Mouse (Mus musculus) lung, embryonic 16.5 days (tissue): ENCODE results near the gene Adamts12. TPM values are rescaled to one million over a fixed set of nuclear protein-coding genes. Genes with fewer than 3 reads are reported as not detected.

Source experiments
- ATAC-seq: fragments of 200-750 bp; cut with Nextera tagmentation; 2 replicates; pipeline ENCODE4 v1.8.0; 2017; ENCODE audit warnings: low read depth, mild to moderate bottlenecking, moderate library complexity
- H3K27ac ChIP-seq: fragments of 300-500 bp; sonication (generic); 2 replicates; pipeline ENCODE4 v1.5.1; 2014; ENCODE audit warnings: mild to moderate bottlenecking, control low read depth, low read length
- H3K27me3 ChIP-seq: fragments of 300-500 bp; sonication (generic); 2 replicates; pipeline ENCODE4 v1.6.1; 2014; ENCODE audit warnings: low read depth, low read length, mixed read lengths; ENCODE audit not compliant: control insufficient read depth, insufficient read depth
- H3K36me3 ChIP-seq: fragments of 300-500 bp; sonication (generic); 2 replicates; pipeline ENCODE4 v1.6.1; 2014; ENCODE audit warnings: low read length; ENCODE audit not compliant: control insufficient read depth, insufficient read depth
- H3K4me1 ChIP-seq: fragments of 300-500 bp; sonication (generic); replicated peaks from 2 replicates; pipeline ENCODE4 v1.6.1; 2014; ENCODE audit warnings: low read length, mixed read lengths; ENCODE audit not compliant: control insufficient read depth, insufficient read depth
- H3K4me2 ChIP-seq: fragments of 300-500 bp; sonication (generic); 2 replicates; pipeline ENCODE4 v1.6.1; 2014; ENCODE audit warnings: low read depth, low read length, control low read depth
- H3K4me3 ChIP-seq: fragments of 300-500 bp; sonication (generic); 2 replicates; pipeline ENCODE4 v1.5.1; 2014; ENCODE audit warnings: mild to moderate bottlenecking, low read length, control low read depth
- H3K9ac ChIP-seq: fragments of 300-500 bp; sonication (generic); 2 replicates; pipeline ENCODE4 v1.6.1; 2014; ENCODE audit warnings: low read length, control low read depth
- H3K9me3 ChIP-seq: fragments of 300-500 bp; sonication (generic); 2 replicates; pipeline ENCODE4 v1.6.1; 2016; ENCODE audit warnings: low read length; ENCODE audit not compliant: control insufficient read depth
- WGBS: fragments of 180-500 bp; shearing (Covaris S2); extraction: QIAGEN DNeasy Blood & Tissue Kit; methylation state at CpG from one replicate; pipeline ENCODE4 v1.1.7; 2014; 5-methylcytosine and 5-hydroxymethylcytosine counted together
- polyA plus RNA-seq: library from polyadenylated mRNA; unstranded; fragments of >200 nt; fragmentation: Nextera tagmentation; extraction: Ambion mirVana; gene quantifications from 2 replicates; pipeline ENCODE4 v1.2.1, GENCODE M21; 2015

The Adamts12 gene
- polyA plus RNA-seq, 1 experiment from 2014 or later, result 4.6 TPM

DNA sequence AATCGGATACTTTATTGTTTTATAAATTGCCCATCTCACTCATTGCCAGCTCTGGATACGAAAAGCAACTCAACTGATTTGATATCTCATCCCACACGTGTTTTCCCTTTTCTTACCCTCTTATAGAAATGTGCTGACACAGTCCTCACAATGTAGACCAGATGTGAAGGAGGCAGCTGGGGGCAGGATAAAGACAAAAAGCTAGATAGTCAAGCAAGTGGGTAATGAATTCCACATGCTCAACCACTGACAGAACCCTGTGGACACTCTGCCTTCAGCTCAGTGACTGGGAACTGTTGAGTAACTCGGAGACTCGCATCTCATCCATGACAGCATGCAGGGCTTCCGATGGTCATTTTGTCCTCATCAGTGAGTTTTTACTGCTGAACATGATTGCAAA lies 146.4 kb downstream of the Adamts12 start:
- Histone ChIP-seq H3K4me3 (no peak overlapping the region), H3K27ac (no peak overlapping the region), H3K9me3 (no peaks in the 10 kb centered on the region), H3K9ac (no peak overlapping the region), H3K4me2 (no peak overlapping the region), H3K27me3 (no peaks in the 10 kb centered on the region), H3K4me1 (no peaks in the 10 kb centered on the region), H3K36me3 (no peaks in the 10 kb centered on the region)
- ATAC-seq, result no peak
- WGBS, result 78% methylated on average over 6 of the region's 6 CpGs

DNA sequence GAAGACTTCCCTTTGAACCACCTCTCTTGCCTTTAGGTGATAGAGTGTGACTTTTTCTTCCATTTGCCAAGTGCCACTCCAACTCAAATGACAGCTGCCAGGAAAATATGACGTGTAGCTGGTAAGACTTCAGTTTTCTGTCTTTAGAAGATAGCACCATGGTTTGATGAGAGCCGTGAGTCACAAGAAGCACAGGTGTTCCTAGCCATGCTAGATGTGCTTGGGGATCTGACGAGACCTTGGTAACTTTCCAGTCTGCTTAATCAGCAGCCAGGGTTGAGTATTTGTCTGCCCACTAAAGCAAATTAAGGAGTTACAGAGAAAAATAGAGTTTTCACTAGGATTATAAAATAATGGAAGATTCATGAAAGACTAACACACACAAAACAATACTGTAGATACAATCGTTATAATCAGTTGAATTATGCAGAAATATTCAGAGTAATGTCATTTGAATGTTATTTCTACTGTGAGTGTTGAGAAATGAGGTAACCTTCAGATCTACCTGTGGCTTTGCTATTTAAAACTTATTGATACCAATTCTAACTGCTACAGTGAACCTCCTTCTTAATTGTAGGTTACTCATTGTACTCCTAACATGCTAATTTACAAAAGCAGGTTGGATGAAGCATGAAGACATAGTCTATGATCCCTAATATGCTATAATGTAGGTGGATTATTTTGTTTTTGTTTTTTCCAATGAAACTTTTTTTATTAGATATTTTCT lies 169.5 kb downstream of the Adamts12 start:
- H3K27me3 ChIP-seq, result no peaks in the 10 kb centered on the region
- ATAC-seq, result no peak
- 71% methylated on average over 4 of the region's 4 CpGs for WGBS
- no peaks in the 10 kb centered on the region for H3K36me3 ChIP-seq
- no peak overlapping the region for H3K9ac ChIP-seq
- H3K4me1 ChIP-seq, result no peaks in the 10 kb centered on the region
- H3K4me3 ChIP-seq, result no peak overlapping the region
- no peak overlapping the region for H3K27ac ChIP-seq
- H3K4me2 ChIP-seq, result no peak overlapping the region
- H3K9me3 ChIP-seq, result no peaks in the 10 kb centered on the region

DNA sequence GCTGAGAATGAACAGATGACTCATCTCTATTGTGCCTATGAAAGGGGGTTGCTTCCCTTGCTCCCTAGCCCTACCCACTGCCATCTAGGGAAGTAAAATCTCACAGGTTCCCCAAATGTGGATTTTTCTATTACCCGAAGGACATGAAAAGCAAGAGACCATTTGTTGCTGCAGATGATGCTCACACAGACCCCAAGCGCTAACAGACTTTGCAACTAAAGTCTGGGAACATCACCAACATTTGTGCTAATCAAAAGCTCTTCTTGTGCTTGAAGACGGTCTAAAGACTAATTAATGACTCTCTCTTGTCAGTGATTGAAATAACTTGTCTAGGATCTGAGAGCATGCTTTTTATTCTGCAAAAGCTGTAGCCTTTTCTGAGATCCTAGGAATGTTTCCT lies 175.8 kb downstream of the Adamts12 start:
- Histone ChIP-seq H3K4me2 (no peak overlapping the region), H3K4me1 (no peaks in the 10 kb centered on the region), H3K36me3 (no peaks in the 10 kb centered on the region), H3K27ac (no peak overlapping the region), H3K4me3 (no peak overlapping the region), H3K27me3 (no peaks in the 10 kb centered on the region), H3K9me3 (no peaks in the 10 kb centered on the region), H3K9ac (no peak overlapping the region)
- no peak for ATAC-seq
- WGBS, result 81% methylated on average over 3 of the region's 3 CpGs

DNA sequence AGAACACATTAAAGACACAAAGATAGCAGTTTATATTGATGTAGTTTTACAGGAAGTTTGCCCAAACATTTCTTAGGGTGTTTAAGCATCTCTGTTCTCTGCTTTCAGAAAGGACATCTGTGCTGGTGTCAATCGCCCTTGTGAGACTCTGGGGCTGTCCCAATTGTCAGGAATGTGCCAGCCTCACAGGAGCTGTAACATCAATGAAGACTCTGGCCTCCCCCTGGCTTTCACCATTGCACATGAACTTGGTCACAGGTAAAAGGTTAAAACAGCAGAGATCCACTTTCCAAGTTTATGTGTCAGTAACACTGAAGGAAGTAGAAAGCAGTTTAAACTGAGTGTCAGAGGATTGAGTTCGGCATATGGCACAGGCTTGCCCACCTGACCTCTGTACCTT lies 176.7 kb downstream of the Adamts12 start:
- Histone ChIP-seq H3K4me1 (no peaks in the 10 kb centered on the region), H3K36me3 (no peaks in the 10 kb centered on the region), H3K4me3 (no peak overlapping the region), H3K27me3 (no peaks in the 10 kb centered on the region), H3K9ac (no peak overlapping the region), H3K9me3 (no peaks in the 10 kb centered on the region), H3K27ac (no peak overlapping the region), H3K4me2 (no peak overlapping the region)
- WGBS, result 54% methylated on average over 2 of the region's 2 CpGs
- ATAC-seq, result no peak

DNA sequence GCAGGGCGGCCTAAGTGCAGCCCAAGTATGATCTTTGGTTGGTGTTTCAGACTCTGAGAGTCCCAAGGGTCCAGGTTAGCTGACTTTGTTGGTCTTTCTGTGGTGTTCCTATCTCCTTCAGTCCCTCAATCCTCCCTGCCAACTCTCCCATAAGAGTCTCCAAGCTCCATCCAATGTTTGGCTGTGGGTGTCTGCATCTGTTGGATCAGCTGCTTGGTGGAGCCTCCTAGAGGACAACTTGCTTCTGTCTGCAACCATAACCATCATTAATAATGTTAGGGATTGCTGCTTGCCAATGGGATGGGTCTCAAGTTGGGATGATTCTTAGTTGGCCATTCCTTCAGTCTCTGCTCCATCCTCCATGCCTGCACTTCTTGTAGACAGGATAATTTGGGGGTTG lies 181.8 kb downstream of the Adamts12 start:
- Histone ChIP-seq H3K36me3 (no peaks in the 10 kb centered on the region), H3K9me3 (no peaks in the 10 kb centered on the region), H3K27me3 (no peaks in the 10 kb centered on the region), H3K4me3 (no peak overlapping the region), H3K4me1 (no peaks in the 10 kb centered on the region), H3K4me2 (no peak overlapping the region), H3K27ac (no peak overlapping the region), H3K9ac (no peak overlapping the region)
- 86% methylated on average over 1 of the region's 1 CpGs for WGBS
- ATAC-seq, result no peak

DNA sequence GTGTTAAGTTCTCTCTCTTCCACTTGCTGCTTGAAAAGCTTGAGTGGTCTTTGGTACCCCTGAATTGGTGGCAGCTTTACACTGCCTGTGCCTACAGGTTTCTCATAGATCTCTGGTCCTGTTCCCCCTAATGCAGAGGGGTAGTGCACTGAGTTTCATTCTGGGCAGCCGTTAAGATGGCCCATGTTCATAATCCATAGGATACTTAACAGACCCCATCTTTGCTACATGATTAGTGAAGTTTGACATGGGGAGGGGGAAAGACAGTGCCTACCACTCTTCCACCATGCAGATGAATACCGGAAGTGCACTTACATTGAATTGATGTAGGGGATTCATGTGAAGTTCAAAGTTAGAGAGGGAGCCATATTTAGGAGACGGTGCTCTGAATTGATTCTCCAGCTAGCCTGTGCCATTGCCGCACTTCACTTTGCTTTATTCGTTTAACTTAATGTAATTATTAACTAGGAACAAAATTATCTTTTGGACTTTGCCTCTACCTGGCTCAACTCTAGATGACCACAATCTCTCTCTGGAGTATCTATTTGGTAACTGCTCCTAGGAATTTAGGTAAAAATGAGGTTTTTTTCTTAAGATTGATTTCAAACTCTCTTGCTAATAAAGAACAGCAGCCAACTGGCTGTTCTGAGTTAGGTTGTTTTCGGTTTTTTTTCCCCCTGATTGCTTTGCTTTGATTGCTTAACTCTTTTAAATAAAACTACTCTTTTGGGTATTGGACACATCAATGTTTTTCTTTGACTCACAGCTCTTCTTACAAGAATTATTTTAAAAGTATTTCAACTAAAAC lies 214.9 kb downstream of the Adamts12 start:
- no peak overlapping the region for H3K27ac ChIP-seq
- H3K4me1 ChIP-seq, result no peaks in the 10 kb centered on the region
- ATAC-seq, result no peak
- WGBS, result 70% methylated on average over 6 of the region's 6 CpGs
- no peaks in the 10 kb centered on the region for H3K36me3 ChIP-seq
- no peaks in the 10 kb centered on the region for H3K27me3 ChIP-seq
- H3K9me3 ChIP-seq, result no peaks in the 10 kb centered on the region
- no peak overlapping the region for H3K9ac ChIP-seq
- H3K4me3 ChIP-seq, result no peak overlapping the region
- H3K4me2 ChIP-seq, result no peak overlapping the region

DNA sequence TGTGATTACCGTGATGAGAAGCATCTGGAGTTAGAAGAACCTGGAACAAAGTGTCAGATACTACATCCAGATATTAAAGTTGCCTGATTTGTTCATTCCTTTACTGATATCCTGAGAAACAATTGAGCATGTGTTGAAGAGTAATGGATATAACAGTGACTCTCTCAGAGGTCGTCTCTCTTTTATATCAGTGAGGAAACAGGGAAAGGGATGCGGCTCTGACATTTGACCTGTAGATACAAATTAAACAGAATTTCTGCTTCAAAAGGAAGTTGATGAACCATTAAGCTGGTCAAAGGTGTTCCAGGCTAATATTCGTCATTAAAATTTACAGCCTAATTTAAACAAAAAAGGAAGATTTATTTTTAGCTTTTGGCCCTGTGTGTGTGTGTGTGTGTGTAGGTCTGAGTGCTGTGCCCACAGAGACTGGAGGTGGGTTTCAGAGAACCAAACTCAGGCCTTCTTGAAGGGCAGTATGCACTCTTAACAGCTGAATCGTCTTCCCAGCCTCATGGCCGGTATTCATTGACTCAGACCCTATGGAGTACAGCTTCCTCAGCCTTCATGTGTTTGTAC lies 216.2 kb downstream of the Adamts12 start:
- no peaks in the 10 kb centered on the region for H3K27me3 ChIP-seq
- no peak overlapping the region for H3K4me2 ChIP-seq
- no peak for ATAC-seq
- H3K4me3 ChIP-seq, result no peak overlapping the region
- no peaks in the 10 kb centered on the region for H3K4me1 ChIP-seq
- no peaks in the 10 kb centered on the region for H3K9me3 ChIP-seq
- no peaks in the 10 kb centered on the region for H3K36me3 ChIP-seq
- no peak overlapping the region for H3K27ac ChIP-seq
- no peak overlapping the region for H3K9ac ChIP-seq
- WGBS, result 48% methylated on average over 6 of the region's 6 CpGs

DNA sequence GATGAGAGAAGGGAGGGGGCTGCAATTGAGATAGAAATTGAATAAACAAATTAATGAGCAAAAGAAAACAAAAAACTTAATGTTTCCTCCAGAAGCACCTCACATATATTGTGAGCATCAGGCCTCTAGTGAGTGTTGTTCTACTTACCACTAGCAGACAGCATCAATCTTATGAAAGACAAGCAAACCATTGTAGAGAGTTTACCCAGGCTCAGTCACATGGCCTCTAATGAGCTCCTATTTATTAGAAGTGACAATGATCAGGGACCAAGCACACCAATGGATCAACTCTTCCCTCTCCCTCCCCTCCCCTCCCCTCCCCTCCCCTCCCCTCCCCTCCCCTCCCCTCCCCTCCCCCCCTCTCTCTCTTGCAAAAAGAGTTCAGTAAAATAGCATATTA lies 218.6 kb downstream of the Adamts12 start:
- no peaks in the 10 kb centered on the region for H3K4me1 ChIP-seq
- H3K36me3 ChIP-seq, result no peaks in the 10 kb centered on the region
- no peaks in the 10 kb centered on the region for H3K27me3 ChIP-seq
- no peak overlapping the region for H3K9ac ChIP-seq
- no peak overlapping the region for H3K4me2 ChIP-seq
- no peaks in the 10 kb centered on the region for H3K9me3 ChIP-seq
- no peak overlapping the region for H3K27ac ChIP-seq
- ATAC-seq, result no peak
- H3K4me3 ChIP-seq, result no peak overlapping the region

DNA sequence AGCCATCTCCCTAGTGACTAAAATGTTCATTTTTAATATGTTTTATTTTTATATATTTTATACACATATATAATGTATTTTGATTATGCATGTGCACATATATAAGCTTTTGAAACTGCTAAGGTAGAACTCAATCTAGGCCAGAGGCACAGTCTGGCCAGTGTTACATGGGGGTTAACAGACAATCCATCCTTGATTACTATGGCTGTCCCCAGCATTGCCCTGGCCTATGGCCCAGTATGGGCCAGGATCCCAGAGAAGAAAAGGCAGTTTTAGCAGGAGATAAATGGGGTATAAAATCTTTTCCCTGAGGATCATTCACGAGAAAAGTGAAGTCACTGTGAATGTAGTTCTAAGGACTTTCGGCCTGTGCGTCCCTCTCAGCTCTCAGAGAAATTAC lies 223.2 kb downstream of the Adamts12 start:
- Histone ChIP-seq H3K4me3 (no peak overlapping the region), H3K4me1 (no peaks in the 10 kb centered on the region), H3K9ac (no peak overlapping the region), H3K27me3 (no peaks in the 10 kb centered on the region), H3K36me3 (no peaks in the 10 kb centered on the region), H3K27ac (no peak overlapping the region), H3K4me2 (no peak overlapping the region), H3K9me3 (no peaks in the 10 kb centered on the region)
- no peak for ATAC-seq
- WGBS, result 75% methylated on average over 3 of the region's 3 CpGs
